Mouse (Mus musculus): ENCODE data around the gene Mgat4a.

DNA sequence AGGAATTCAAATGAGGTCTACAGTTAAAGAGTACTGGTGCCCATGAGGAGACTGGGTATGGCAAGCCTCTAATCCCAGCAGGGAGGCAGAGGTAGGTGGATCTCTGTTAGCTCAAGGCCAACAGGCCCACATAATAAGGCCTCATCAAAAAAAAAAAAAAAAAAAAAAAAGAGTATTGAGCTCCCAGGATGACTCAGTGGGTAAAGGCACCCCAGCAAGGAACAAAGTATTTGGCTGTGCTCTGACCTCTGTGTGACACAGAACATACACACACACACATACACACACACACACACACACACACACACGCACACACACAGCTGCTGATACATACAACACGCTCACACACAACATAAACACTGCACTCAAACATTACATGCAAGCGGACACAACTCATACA lies 65.5 kb downstream of the Mgat4a start:
- TF ChIP-seq CTCF (IDR thresholded peaks at IDR 0.05; ENCODE audit: low read depth) (no peak), EP300 (IDR thresholded peaks at IDR 0.05; ENCODE audit: low read depth) (no peak)
